Mouse (Mus musculus): ENCODE results near the gene Prkar2b.

DNA sequence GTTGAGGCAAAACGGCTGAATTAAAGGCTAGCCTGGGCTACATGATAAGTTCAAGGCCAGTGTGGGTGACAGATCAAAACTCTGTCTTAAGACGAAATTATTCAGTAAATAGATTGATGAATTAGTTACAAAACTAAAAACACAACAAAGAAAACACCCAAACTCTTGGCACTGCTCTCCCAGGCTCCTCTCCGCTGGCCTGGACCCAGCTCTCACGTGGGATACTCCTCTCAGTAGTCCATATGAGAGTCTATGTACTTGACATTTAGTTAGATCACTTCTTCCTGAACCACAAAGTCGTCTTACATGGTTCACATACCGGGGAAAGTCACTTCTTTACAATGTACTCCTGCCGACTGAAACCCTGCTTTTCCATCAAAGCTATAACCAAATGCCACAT lies 46.3 kb downstream of the Prkar2b start:
- TF ChIP-seq TAL1 (IDR thresholded peaks at IDR 0.05; ENCODE audit: low read length) (no peak), GATA1 (IDR thresholded peaks at IDR 0.05; ENCODE audit: low read length) (no peak)

All from erythroblast, embryonic 14.5 days (primary cell).